Mouse (Mus musculus) heart, embryonic 16.5 days (tissue): ENCODE measurements around the gene Ncdn. TPM values are rescaled to one million over a fixed set of nuclear protein-coding genes. Genes with fewer than 3 reads are reported as not detected.

Experiments
- polyA plus RNA-seq: library from polyadenylated mRNA; unstranded; fragments of >200 nt; fragmentation: Nextera tagmentation; extraction: Ambion mirVana; gene quantifications from 2 replicates; pipeline ENCODE4 v1.2.1, GENCODE M21; 2015

Ncdn gene
- polyA plus RNA-seq, 1 experiment from 2014 or later: 22.4 TPM

Other genes starting within 250 kb of the Ncdn start
- 0.97 and 1.1 TPM in 2 replicates for gene Ago4, start 220.0 kb downstream of the Ncdn start, polyA plus RNA-seq
- 20.3 and 22.5 TPM in 2 replicates for gene Clspn, start 196.5 kb downstream of the Ncdn start, polyA plus RNA-seq
- gene 5730409E04Rik, start 143.6 kb downstream of the Ncdn start, polyA plus RNA-seq: 1.5 and 1.6 TPM in 2 replicates
- gene Psmb2, start 75.8 kb downstream of the Ncdn start, polyA plus RNA-seq: 405 and 421 TPM in 2 replicates
- gene Tfap2e, start 17.2 kb downstream of the Ncdn start, polyA plus RNA-seq: not detected in 2 replicates
- gene AU040320, start 106 bp upstream of the Ncdn start, polyA plus RNA-seq: 21.1 and 22.0 TPM in 2 replicates
- 9.4 and 12.3 TPM in 2 replicates for gene Zmym4, start 214.7 kb upstream of the Ncdn start, polyA plus RNA-seq